Mouse (Mus musculus) stomach, embryonic 15.5 days (tissue): ENCODE measurements around the gene Lin7c. TPM values are rescaled to one million over a fixed set of nuclear protein-coding genes. Genes with fewer than 3 reads are reported as not detected.
"Not testable (repeated sequence)": the region's sequence is repeated elsewhere in the genome, so short reads cannot be mapped to it uniquely, and the experiment has no call there.

Experiments
- ATAC-seq: fragments of 200-750 bp; cut with Nextera tagmentation; 2 replicates; pipeline ENCODE4 v1.8.0; 2017; ENCODE audit warnings: low read depth, moderate number of reproducible peaks, moderate TSS enrichment; ENCODE audit not compliant: insufficient read depth, low FRiP score
- H3K27ac ChIP-seq: fragments of 300-500 bp; sonication (generic); 2 replicates; pipeline ENCODE4 v1.5.1; 2015; ENCODE audit warnings: mild to moderate bottlenecking, inconsistent platforms
- H3K27me3 ChIP-seq: fragments of 300-500 bp; sonication (generic); replicated peaks from 2 replicates; pipeline ENCODE4 v1.6.1; 2015; ENCODE audit warnings: inconsistent platforms
- H3K36me3 ChIP-seq: fragments of 300-500 bp; sonication (generic); 2 replicates; pipeline ENCODE4 v1.6.1; 2015; ENCODE audit warnings: inconsistent platforms
- H3K4me1 ChIP-seq: fragments of 300-500 bp; sonication (generic); 2 replicates; pipeline ENCODE4 v1.6.1; 2015; ENCODE audit warnings: inconsistent platforms
- H3K4me2 ChIP-seq: fragments of 300-500 bp; sonication (generic); 2 replicates; pipeline ENCODE4 v1.6.1; 2015; ENCODE audit warnings: mild to moderate bottlenecking, inconsistent platforms
- H3K4me3 ChIP-seq: fragments of 300-500 bp; sonication (generic); replicated peaks from 2 replicates; pipeline ENCODE4 v1.5.1; 2015; ENCODE audit warnings: inconsistent platforms
- H3K9ac ChIP-seq: fragments of 300-500 bp; sonication (generic); 2 replicates; pipeline ENCODE4 v1.6.1; 2015; ENCODE audit warnings: inconsistent platforms
- H3K9me3 ChIP-seq: fragments of 300-500 bp; sonication (generic); 2 replicates; pipeline ENCODE4 v1.6.1; 2016; ENCODE audit warnings: inconsistent platforms
- WGBS: fragments of 180-500 bp; shearing (Covaris S2); methylation state at CpG from one replicate; pipeline ENCODE4 v1.1.7; 2015; 5-methylcytosine and 5-hydroxymethylcytosine counted together
- polyA plus RNA-seq: library from polyadenylated mRNA; unstranded; fragments of >200 nt; fragmentation: Nextera tagmentation; extraction: Ambion mirVana; gene quantifications from 2 replicates; pipeline ENCODE4 v1.2.1, GENCODE M21; 2015

The Lin7c gene
- 61.9 and 68.6 TPM in 2 replicates for polyA plus RNA-seq

GRCm38 (mm10) chr2:109890597-109890996 lies at the start of gene Lin7c:
Gene Lin7c, plus strand, starts transcription at chr2:109890853.
- Histone ChIP-seq H3K4me3 (peak within 1 kb of the TSS; percentile 99), H3K4me2 (peak within 1 kb of the TSS; percentile 56), H3K36me3 (peaks cover 8% of the 10 kb centered on the region; the same call in 1 of the 2 replicates), H3K9ac (peak within 1 kb of the TSS; percentile 97), H3K27ac (peak within 1 kb of the TSS; percentile 86), H3K27me3 (no peaks in the 10 kb centered on the region), H3K4me1 (peaks cover 8% of the 10 kb centered on the region), H3K9me3 (no peaks in the 10 kb centered on the region)
- peak; percentile 99 for ATAC-seq
- WGBS: under 1% methylated on average over 42 of the region's 42 CpGs

- Histone ChIP-seq H3K27ac (no peak overlapping the region), H3K9me3 (no peaks in the 10 kb centered on the region), H3K27me3 (no peaks in the 10 kb centered on the region), H3K9ac (no peak overlapping the region), H3K4me2 (no peak overlapping the region), H3K4me3 (no peak overlapping the region), H3K4me1 (no peaks in the 10 kb centered on the region), H3K36me3 (no peaks in the 10 kb centered on the region)
- 50% methylated on average over 4 of the region's 4 CpGs for WGBS
- ATAC-seq: no peak
Measured at GRCm38 (mm10) chr2:109846401-109846800, 44.3 kb upstream of the Lin7c start.

GRCm38 (mm10) chr2:109848305-109848704 lies 42.3 kb upstream of the Lin7c start:
- H3K27ac ChIP-seq: no peak overlapping the region
- 49% methylated on average over 4 of the region's 4 CpGs for WGBS

GRCm38 (mm10) chr2:109848715-109849114 lies 41.9 kb upstream of the Lin7c start:
- H3K4me2 ChIP-seq: no peak overlapping the region
- no peak overlapping the region for H3K4me3 ChIP-seq
- 42% methylated on average over 8 of the region's 8 CpGs for WGBS
- H3K9ac ChIP-seq: no peak overlapping the region
- no peaks in the 10 kb centered on the region for H3K27me3 ChIP-seq
- H3K27ac ChIP-seq: no peak overlapping the region
- no peak for ATAC-seq
- H3K36me3 ChIP-seq: no peaks in the 10 kb centered on the region
- H3K9me3 ChIP-seq: no peaks in the 10 kb centered on the region
- no peaks in the 10 kb centered on the region for H3K4me1 ChIP-seq

More at GRCm38 (mm10) chr2:109848305-109848704, 42.3 kb upstream of the Lin7c start:
- Histone ChIP-seq H3K4me1 (no peaks in the 10 kb centered on the region), H3K4me2 (no peak overlapping the region), H3K9me3 (no peaks in the 10 kb centered on the region), H3K36me3 (no peaks in the 10 kb centered on the region), H3K27me3 (no peaks in the 10 kb centered on the region), H3K9ac (no peak overlapping the region), H3K4me3 (no peak overlapping the region)
- no peak for ATAC-seq

- 70% methylated on average over 5 of the region's 5 CpGs for WGBS
- no peak overlapping the region for H3K4me2 ChIP-seq
- H3K9me3 ChIP-seq: no peaks in the 10 kb centered on the region
- H3K27ac ChIP-seq: no peak overlapping the region
- no peaks in the 10 kb centered on the region for H3K36me3 ChIP-seq
- ATAC-seq: no peak
- H3K4me1 ChIP-seq: no peaks in the 10 kb centered on the region
- H3K27me3 ChIP-seq: no peaks in the 10 kb centered on the region
- H3K9ac ChIP-seq: no peak overlapping the region
- no peak overlapping the region for H3K4me3 ChIP-seq
Measured at GRCm38 (mm10) chr2:109855601-109856000, 35.1 kb upstream of the Lin7c start.

GRCm38 (mm10) chr2:109859671-109860070 lies 31.0 kb upstream of the Lin7c start:
- no peaks in the 10 kb centered on the region for H3K36me3 ChIP-seq
- H3K9me3 ChIP-seq: no peaks in the 10 kb centered on the region
- H3K27me3 ChIP-seq: no peaks in the 10 kb centered on the region
- no peak overlapping the region for H3K4me2 ChIP-seq
- no peak overlapping the region for H3K4me3 ChIP-seq
- H3K27ac ChIP-seq: no peak overlapping the region
- H3K4me1 ChIP-seq: no peaks in the 10 kb centered on the region
- WGBS: 52% methylated on average over 2 of the region's 2 CpGs
- H3K9ac ChIP-seq: no peak overlapping the region
- no peak for ATAC-seq

GRCm38 (mm10) chr2:109860832-109861231 lies 29.8 kb upstream of the Lin7c start:
- no peak for ATAC-seq
- Histone ChIP-seq H3K9ac (no peak overlapping the region), H3K27ac (no peak overlapping the region), H3K4me1 (no peaks in the 10 kb centered on the region), H3K9me3 (no peaks in the 10 kb centered on the region), H3K4me2 (no peak overlapping the region), H3K4me3 (no peak overlapping the region), H3K36me3 (no peaks in the 10 kb centered on the region), H3K27me3 (no peaks in the 10 kb centered on the region)
- WGBS: 86% methylated on average over 3 of the region's 3 CpGs

- not testable (repeated sequence) for H3K27ac ChIP-seq, H3K4me3 ChIP-seq, H3K4me2 ChIP-seq, H3K27me3 ChIP-seq, H3K9me3 ChIP-seq, H3K36me3 ChIP-seq, H3K9ac ChIP-seq, H3K4me1 ChIP-seq
- WGBS: 77% methylated on average over 4 of the region's 4 CpGs
- 0 out of 2 replicates have a peak, but pooled peaks have one; percentile 27 for ATAC-seq
Measured at GRCm38 (mm10) chr2:109879429-109879828, 11.2 kb upstream of the Lin7c start.

GRCm38 (mm10) chr2:109881111-109881510 lies 9.5 kb upstream of the Lin7c start:
- Histone ChIP-seq H3K9me3 (no peaks in the 10 kb centered on the region), H3K27me3 (no peaks in the 10 kb centered on the region), H3K9ac (no peak overlapping the region), H3K4me1 (no peaks in the 10 kb centered on the region), H3K4me3 (no peak overlapping the region), H3K27ac (no peak overlapping the region), H3K36me3 (no peaks in the 10 kb centered on the region), H3K4me2 (no peak overlapping the region)
- no peak for ATAC-seq
- 30% methylated on average over 2 of the region's 2 CpGs for WGBS

GRCm38 (mm10) chr2:109881625-109882024 lies 9.0 kb upstream of the Lin7c start:
- Histone ChIP-seq H3K4me3 (no peak overlapping the region), H3K9ac (no peak overlapping the region), H3K4me1 (no peaks in the 10 kb centered on the region), H3K27me3 (no peaks in the 10 kb centered on the region), H3K4me2 (no peak overlapping the region), H3K9me3 (no peaks in the 10 kb centered on the region), H3K27ac (no peak overlapping the region), H3K36me3 (no peaks in the 10 kb centered on the region)
- ATAC-seq: no peak
- 53% methylated on average over 1 of the region's 1 CpGs for WGBS

GRCm38 (mm10) chr2:109884106-109884505 lies 6.5 kb upstream of the Lin7c start:
- H3K9ac ChIP-seq: no peak overlapping the region
- H3K4me3 ChIP-seq: no peak overlapping the region
- ATAC-seq: no peak
- H3K36me3 ChIP-seq: no peaks in the 10 kb centered on the region
- H3K27me3 ChIP-seq: no peaks in the 10 kb centered on the region
- H3K27ac ChIP-seq: no peak overlapping the region
- WGBS: 73% methylated on average over 4 of the region's 4 CpGs
- H3K9me3 ChIP-seq: no peaks in the 10 kb centered on the region
- no peaks in the 10 kb centered on the region for H3K4me1 ChIP-seq
- H3K4me2 ChIP-seq: no peak overlapping the region

- no peak overlapping the region for H3K4me2 ChIP-seq
- no peak overlapping the region for H3K9ac ChIP-seq
- no peaks in the 10 kb centered on the region for H3K9me3 ChIP-seq
- no peaks in the 10 kb centered on the region for H3K27me3 ChIP-seq
- no peak overlapping the region for H3K4me3 ChIP-seq
- H3K27ac ChIP-seq: no peak overlapping the region
- H3K36me3 ChIP-seq: no peaks in the 10 kb centered on the region
- ATAC-seq: no peak
- H3K4me1 ChIP-seq: no peaks in the 10 kb centered on the region
- 65% methylated on average over 4 of the region's 4 CpGs for WGBS
Measured at GRCm38 (mm10) chr2:109884507-109884906, 6.1 kb upstream of the Lin7c start.

- Histone ChIP-seq H3K4me2 (peak overlapping the region; percentile 42), H3K27me3 (no peaks in the 10 kb centered on the region), H3K9me3 (no peaks in the 10 kb centered on the region), H3K4me3 (peak overlapping the region; percentile 99), H3K9ac (no peak overlapping the region), H3K4me1 (peaks cover 8% of the 10 kb centered on the region), H3K36me3 (peaks cover 5% of the 10 kb centered on the region; the same call in 1 of the 2 replicates), H3K27ac (0 out of 2 replicates have a peak overlapping the region, but pooled peaks have one; percentile 86)
- ATAC-seq: no peak
- WGBS: 38% methylated on average over 4 of the region's 4 CpGs
Measured at GRCm38 (mm10) chr2:109890068-109890467, 585 bp upstream of the Lin7c start.
